Mouse (Mus musculus): ENCODE measurements around the gene Bpifc.
"Not testable (repeated sequence)": the region's sequence is repeated elsewhere in the genome, so short reads cannot be mapped to it uniquely, and the experiment has no call there.

- TF ChIP-seq CTCF (IDR thresholded peaks at IDR 0.05; ENCODE audit: control insufficient read depth, insufficient read depth, insufficient read length); MYOG (IDR thresholded peaks at IDR 0.05; ENCODE audit: control insufficient read depth, extremely low read depth, insufficient read length): not testable (repeated sequence)
These were observed 15.1 kb upstream of the Bpifc start for GRCm38 (mm10) chr10:86026807-86027206.

Measured in C2C12 (cell line).